Mouse (Mus musculus) midbrain, embryonic 12.5 days (tissue): ENCODE data around the gene Cda. TPM values are rescaled to one million over a fixed set of nuclear protein-coding genes. Genes with fewer than 3 reads are reported as not detected.
"Not testable (repeated sequence)": the region's sequence is repeated elsewhere in the genome, so short reads cannot be mapped to it uniquely, and the experiment has no call there.

ENCODE experiments used
- ATAC-seq: fragments of 200-750 bp; cut with Nextera tagmentation; 2 replicates; pipeline ENCODE4 v1.8.0; 2017; ENCODE audit warnings: low read depth, moderate TSS enrichment, moderate library complexity; ENCODE audit not compliant: low FRiP score
- H3K27ac ChIP-seq: fragments of 300-500 bp; sonication (generic); replicated peaks from 2 replicates; pipeline ENCODE4 v1.5.1; 2016; ENCODE audit warnings: mild to moderate bottlenecking
- H3K27me3 ChIP-seq: fragments of 300-500 bp; sonication (generic); 2 replicates; pipeline ENCODE4 v1.6.1; 2016; ENCODE audit warnings: mild to moderate bottlenecking
- H3K36me3 ChIP-seq: fragments of 300-500 bp; sonication (generic); 2 replicates; pipeline ENCODE4 v1.6.1; 2016
- H3K4me1 ChIP-seq: fragments of 300-500 bp; sonication (generic); 2 replicates; pipeline ENCODE4 v1.6.1; 2016
- H3K4me2 ChIP-seq: fragments of 300-500 bp; sonication (generic); replicated peaks from 2 replicates; pipeline ENCODE4 v1.6.1; 2016; ENCODE audit warnings: mild to moderate bottlenecking, moderate library complexity
- H3K4me3 ChIP-seq: fragments of 300-500 bp; sonication (generic); 2 replicates; pipeline ENCODE4 v1.5.1; 2016; ENCODE audit warnings: mild to moderate bottlenecking
- H3K9ac ChIP-seq: fragments of 300-500 bp; sonication (generic); replicated peaks from 2 replicates; pipeline ENCODE4 v1.6.1; 2016; ENCODE audit warnings: mild to moderate bottlenecking, moderate library complexity
- H3K9me3 ChIP-seq: fragments of 300-500 bp; sonication (generic); 2 replicates; pipeline ENCODE4 v1.6.1; 2016; ENCODE audit warnings: mild to moderate bottlenecking
- WGBS: fragments of 180-500 bp; shearing (Covaris S2); methylation state at CpG from one replicate; pipeline ENCODE4 v1.1.7; 2016; 5-methylcytosine and 5-hydroxymethylcytosine counted together
- polyA plus RNA-seq: library from polyadenylated mRNA; unstranded; fragments of >200 nt; fragmentation: Nextera tagmentation; extraction: Ambion mirVana; gene quantifications from 2 replicates; pipeline ENCODE4 v1.2.1, GENCODE M21; 2016

Gene Cda
- polyA plus RNA-seq, 1 experiment from 2014 or later: 1.8 TPM

GRCm38 (mm10) chr4:138330264-138330671 lies 37.5 kb downstream of the Cda start:
- peak overlapping the region; percentile 14; the same call in 1 of the 2 replicates for H3K4me2 ChIP-seq
- WGBS: 14% methylated on average over 15 of the region's 15 CpGs
- H3K36me3 ChIP-seq: no peaks in the 10 kb centered on the region
- H3K27me3 ChIP-seq: peaks cover 16% of the 10 kb centered on the region; the same call in 1 of the 2 replicates
- H3K4me3 ChIP-seq: no peak overlapping the region
- no peaks in the 10 kb centered on the region for H3K9me3 ChIP-seq
- no peak overlapping the region for H3K27ac ChIP-seq
- ATAC-seq: no peak
- no peak overlapping the region for H3K9ac ChIP-seq
- 0 out of 2 replicates have a peak, but pooled peaks cover 3% of the 10 kb centered on the region for H3K4me1 ChIP-seq

GRCm38 (mm10) chr4:138327891-138328470 lies 39.8 kb downstream of the Cda start:
- H3K4me2 ChIP-seq: peak overlapping the region; percentile 44
- ATAC-seq: no peak
- no peaks in the 10 kb centered on the region for H3K36me3 ChIP-seq
- 74% methylated on average over 7 of the region's 7 CpGs for WGBS
- peak overlapping the region; percentile 11; the same call in 1 of the 2 replicates for H3K27ac ChIP-seq
- H3K9me3 ChIP-seq: no peaks in the 10 kb centered on the region
- no peak overlapping the region for H3K9ac ChIP-seq
- peaks cover 15% of the 10 kb centered on the region for H3K4me1 ChIP-seq
- H3K4me3 ChIP-seq: peak overlapping the region; percentile 32
- peaks cover 16% of the 10 kb centered on the region; the same call in 1 of the 2 replicates for H3K27me3 ChIP-seq

- not testable (repeated sequence) for ATAC-seq
- 38% methylated on average over 8 of the region's 12 CpGs for WGBS
Measured at GRCm38 (mm10) chr4:138327155-138327554, 40.6 kb downstream of the Cda start.

GRCm38 (mm10) chr4:138326077-138326695 lies 41.6 kb downstream of the Cda start, which contains the start of gene Pink1:
Gene Pink1, minus strand, starts transcription at chr4:138326307.
- H3K36me3 ChIP-seq: no peaks in the 10 kb centered on the region
- H3K9me3 ChIP-seq: no peaks in the 10 kb centered on the region
- H3K9ac ChIP-seq: peak within 1 kb of the TSS; percentile 76
- H3K4me2 ChIP-seq: peak within 1 kb of the TSS; percentile 61
- H3K4me3 ChIP-seq: peak within 1 kb of the TSS; percentile 90
- peaks cover 8% of the 10 kb centered on the region; the same call in 1 of the 2 replicates for H3K27me3 ChIP-seq
- 3% methylated on average over 40 of the region's 41 CpGs for WGBS
- peak within 1 kb of the TSS; percentile 96 for H3K27ac ChIP-seq
- ATAC-seq: peak; percentile 71
- H3K4me1 ChIP-seq: peaks cover 21% of the 10 kb centered on the region

More at GRCm38 (mm10) chr4:138327155-138327554, 40.6 kb downstream of the Cda start:
- H3K4me2 ChIP-seq, H3K36me3 ChIP-seq, H3K4me3 ChIP-seq, H3K27ac ChIP-seq, H3K9ac ChIP-seq, H3K9me3 ChIP-seq: not testable (repeated sequence)
- H3K4me1 ChIP-seq: peaks cover 21% of the 10 kb centered on the region
- peaks cover 16% of the 10 kb centered on the region; the same call in 1 of the 2 replicates for H3K27me3 ChIP-seq

- 0 out of 2 replicates have a peak, but pooled peaks cover under 1% of the 10 kb centered on the region for H3K36me3 ChIP-seq
- H3K9me3 ChIP-seq: no peaks in the 10 kb centered on the region
- peak overlapping the region; percentile 96 for H3K27ac ChIP-seq
- ATAC-seq: peak; percentile 89
- H3K9ac ChIP-seq: peak overlapping the region; percentile 76
- peak overlapping the region; percentile 90 for H3K4me3 ChIP-seq
- WGBS: under 1% methylated on average over 33 of the region's 45 CpGs
- peaks cover 21% of the 10 kb centered on the region for H3K4me1 ChIP-seq
- peak overlapping the region; percentile 61 for H3K4me2 ChIP-seq
- 0 out of 2 replicates have a peak, but pooled peaks cover 2% of the 10 kb centered on the region for H3K27me3 ChIP-seq
Measured at GRCm38 (mm10) chr4:138325466-138326076, 42.2 kb downstream of the Cda start.

- Histone ChIP-seq H3K9ac (no peak overlapping the region), H3K36me3 (peaks cover 8% of the 10 kb centered on the region; the same call in 1 of the 2 replicates), H3K27me3 (no peaks in the 10 kb centered on the region), H3K4me2 (no peak overlapping the region), H3K4me3 (no peak overlapping the region), H3K27ac (no peak overlapping the region), H3K9me3 (no peaks in the 10 kb centered on the region), H3K4me1 (peaks cover 21% of the 10 kb centered on the region)
- WGBS: 91% methylated on average over 3 of the region's 3 CpGs
- no peak for ATAC-seq
Measured at GRCm38 (mm10) chr4:138324451-138324850, 43.3 kb downstream of the Cda start.

GRCm38 (mm10) chr4:138323753-138324152 lies 44.0 kb downstream of the Cda start:
- ATAC-seq: no peak
- Histone ChIP-seq H3K4me3 (no peak overlapping the region), H3K4me1 (peaks cover 21% of the 10 kb centered on the region), H3K9me3 (no peaks in the 10 kb centered on the region), H3K9ac (0 out of 2 replicates have a peak overlapping the region, but pooled peaks have one; percentile 15), H3K27me3 (no peaks in the 10 kb centered on the region), H3K36me3 (peaks cover 8% of the 10 kb centered on the region; the same call in 1 of the 2 replicates), H3K27ac (0 out of 2 replicates have a peak overlapping the region, but pooled peaks have one; percentile 7), H3K4me2 (0 out of 2 replicates have a peak overlapping the region, but pooled peaks have one; percentile 11)
- 70% methylated on average over 4 of the region's 4 CpGs for WGBS

GRCm38 (mm10) chr4:138322692-138323091 lies 45.1 kb downstream of the Cda start:
- WGBS: 19% methylated on average over 4 of the region's 4 CpGs
- no peaks in the 10 kb centered on the region for H3K9me3 ChIP-seq
- no peak for ATAC-seq
- no peak overlapping the region; the same call in 1 of the 2 replicates for H3K4me2 ChIP-seq
- H3K27ac ChIP-seq: no peak overlapping the region
- H3K36me3 ChIP-seq: peaks cover 8% of the 10 kb centered on the region; the same call in 1 of the 2 replicates
- H3K4me1 ChIP-seq: peaks cover 18% of the 10 kb centered on the region
- no peak overlapping the region for H3K4me3 ChIP-seq
- H3K9ac ChIP-seq: no peak overlapping the region
- no peaks in the 10 kb centered on the region for H3K27me3 ChIP-seq

GRCm38 (mm10) chr4:138321488-138321887 lies 46.3 kb downstream of the Cda start:
- no peak overlapping the region for H3K4me2 ChIP-seq
- no peaks in the 10 kb centered on the region for H3K9me3 ChIP-seq
- H3K27me3 ChIP-seq: no peaks in the 10 kb centered on the region
- H3K9ac ChIP-seq: no peak overlapping the region
- 80% methylated on average over 7 of the region's 7 CpGs for WGBS
- H3K4me3 ChIP-seq: no peak overlapping the region
- H3K4me1 ChIP-seq: peaks cover 18% of the 10 kb centered on the region
- ATAC-seq: no peak
- H3K36me3 ChIP-seq: peaks cover 16% of the 10 kb centered on the region
- H3K27ac ChIP-seq: no peak overlapping the region

- H3K9me3 ChIP-seq: no peaks in the 10 kb centered on the region
- peaks cover 18% of the 10 kb centered on the region for H3K4me1 ChIP-seq
- WGBS: 85% methylated on average over 11 of the region's 11 CpGs
- no peak for ATAC-seq
- H3K9ac ChIP-seq: no peak overlapping the region
- H3K27me3 ChIP-seq: no peaks in the 10 kb centered on the region
- H3K4me2 ChIP-seq: no peak overlapping the region
- H3K27ac ChIP-seq: no peak overlapping the region
- H3K4me3 ChIP-seq: no peak overlapping the region
- peaks cover 22% of the 10 kb centered on the region for H3K36me3 ChIP-seq
Measured at GRCm38 (mm10) chr4:138320711-138321110, 47.1 kb downstream of the Cda start.

- no peak overlapping the region for H3K4me2 ChIP-seq
- peaks cover 33% of the 10 kb centered on the region for H3K36me3 ChIP-seq
- ATAC-seq: no peak
- no peak overlapping the region for H3K27ac ChIP-seq
- H3K4me3 ChIP-seq: no peak overlapping the region
- peaks cover 18% of the 10 kb centered on the region for H3K4me1 ChIP-seq
- WGBS: 32% methylated on average over 10 of the region's 10 CpGs
- H3K27me3 ChIP-seq: no peaks in the 10 kb centered on the region
- H3K9me3 ChIP-seq: no peaks in the 10 kb centered on the region
- no peak overlapping the region for H3K9ac ChIP-seq
Measured at GRCm38 (mm10) chr4:138319508-138319907, 48.3 kb downstream of the Cda start.
